Mouse (Mus musculus): ENCODE results near the gene Armc2. TPM values are rescaled to one million over a fixed set of nuclear protein-coding genes. Genes with fewer than 3 reads are reported as not detected.
A peak's percentile ranks its signal among the peaks of the same experiment; 100 is the strongest.

The Armc2 gene
- total and polyA plus RNA-seq, 2 experiments from 2014 or later = 9.1 to 11.7 TPM

GRCm38 (mm10) chr10:41980772-41981383, 37.4 kb downstream of the Armc2 start:
- Histone ChIP-seq H3K27me3 (ENCODE audit: insufficient read depth, low read length) (no peaks in the 10 kb centered on the region), H3K4me2 (ENCODE audit: low read depth, low read length) (0 out of 2 replicates have a peak overlapping the region, but pooled peaks have one; percentile 3), H3K9ac (replicated peaks; ENCODE audit: low read length) (no peak overlapping the region), H3K36me3 (ENCODE audit: insufficient read depth, low read length) (no peaks in the 10 kb centered on the region), H3K4me3 (ENCODE audit: low read length) (no peak overlapping the region), H3K4me1 (ENCODE audit: insufficient read depth, low read length) (no peaks in the 10 kb centered on the region), H3K9me3 (ENCODE audit: low read length) (no peaks in the 10 kb centered on the region), H3K27ac (no peak overlapping the region)
- ATAC-seq (peak; percentile 83), DNase-seq (ENCODE audit: low spot score) (peak; percentile 82)
- peak; percentile 73 for TF ChIP-seq CTCF (IDR thresholded peaks at IDR 0.05; ENCODE audit: low read depth)
- WGBS = 23% methylated on average over 6 of the region's 6 CpGs

GRCm38 (mm10) chr10:41978403-41979234, 39.6 kb downstream of the Armc2 start:
- no peak for ATAC-seq
- 80% methylated on average over 7 of the region's 7 CpGs for WGBS

DNA sequence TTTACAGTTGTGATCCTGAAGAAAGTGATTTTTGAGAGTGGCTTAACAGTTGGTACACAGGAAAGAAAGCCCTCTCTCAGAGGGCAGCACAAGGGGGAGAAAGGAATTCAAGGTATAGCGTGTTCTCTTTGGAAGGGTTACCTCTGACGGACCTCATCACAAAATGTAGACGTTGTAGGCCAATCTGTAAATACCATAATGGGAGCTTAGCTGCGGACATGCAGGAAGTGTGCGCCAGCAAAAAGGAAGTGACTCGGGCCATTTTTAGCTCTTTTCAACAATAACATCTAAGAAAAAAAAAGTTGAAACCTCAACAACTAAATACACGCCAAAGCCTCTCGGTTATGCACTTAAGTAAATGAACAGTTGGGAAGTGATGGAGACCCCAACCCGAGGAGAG, 45.6 kb downstream of the Armc2 start:
- no peak for TF ChIP-seq CTCF (IDR thresholded peaks at IDR 0.05; ENCODE audit: low read depth)
- no peak for DNase-seq (ENCODE audit: low spot score)
- ATAC-seq = no peak
- no peak overlapping the region for H3K9ac ChIP-seq (replicated peaks; ENCODE audit: low read length)
- H3K27ac ChIP-seq = no peak overlapping the region
- 85% methylated on average over 9 of the region's 9 CpGs for WGBS
- no peak overlapping the region for H3K4me3 ChIP-seq (ENCODE audit: low read length)
- no peaks in the 10 kb centered on the region for H3K4me1 ChIP-seq (ENCODE audit: insufficient read depth, low read length)
- no peaks in the 10 kb centered on the region for H3K36me3 ChIP-seq (ENCODE audit: insufficient read depth, low read length)
- H3K27me3 ChIP-seq (ENCODE audit: insufficient read depth, low read length) = no peaks in the 10 kb centered on the region
- no peak overlapping the region for H3K4me2 ChIP-seq (ENCODE audit: low read depth, low read length)
- H3K9me3 ChIP-seq (ENCODE audit: low read length) = no peaks in the 10 kb centered on the region

More at GRCm38 (mm10) chr10:41978403-41979234, 39.6 kb downstream of the Armc2 start:
- TF ChIP-seq CTCF (IDR thresholded peaks at IDR 0.05; ENCODE audit: low read depth) = no peak
- Histone ChIP-seq H3K36me3 (ENCODE audit: insufficient read depth, low read length) (no peaks in the 10 kb centered on the region), H3K9me3 (ENCODE audit: low read length) (no peaks in the 10 kb centered on the region), H3K4me3 (ENCODE audit: low read length) (no peak overlapping the region), H3K4me2 (ENCODE audit: low read depth, low read length) (no peak overlapping the region), H3K9ac (replicated peaks; ENCODE audit: low read length) (no peak overlapping the region), H3K27me3 (ENCODE audit: insufficient read depth, low read length) (no peaks in the 10 kb centered on the region), H3K27ac (no peak overlapping the region), H3K4me1 (ENCODE audit: insufficient read depth, low read length) (no peaks in the 10 kb centered on the region)
- no peak for DNase-seq (ENCODE audit: low spot score)

DNA sequence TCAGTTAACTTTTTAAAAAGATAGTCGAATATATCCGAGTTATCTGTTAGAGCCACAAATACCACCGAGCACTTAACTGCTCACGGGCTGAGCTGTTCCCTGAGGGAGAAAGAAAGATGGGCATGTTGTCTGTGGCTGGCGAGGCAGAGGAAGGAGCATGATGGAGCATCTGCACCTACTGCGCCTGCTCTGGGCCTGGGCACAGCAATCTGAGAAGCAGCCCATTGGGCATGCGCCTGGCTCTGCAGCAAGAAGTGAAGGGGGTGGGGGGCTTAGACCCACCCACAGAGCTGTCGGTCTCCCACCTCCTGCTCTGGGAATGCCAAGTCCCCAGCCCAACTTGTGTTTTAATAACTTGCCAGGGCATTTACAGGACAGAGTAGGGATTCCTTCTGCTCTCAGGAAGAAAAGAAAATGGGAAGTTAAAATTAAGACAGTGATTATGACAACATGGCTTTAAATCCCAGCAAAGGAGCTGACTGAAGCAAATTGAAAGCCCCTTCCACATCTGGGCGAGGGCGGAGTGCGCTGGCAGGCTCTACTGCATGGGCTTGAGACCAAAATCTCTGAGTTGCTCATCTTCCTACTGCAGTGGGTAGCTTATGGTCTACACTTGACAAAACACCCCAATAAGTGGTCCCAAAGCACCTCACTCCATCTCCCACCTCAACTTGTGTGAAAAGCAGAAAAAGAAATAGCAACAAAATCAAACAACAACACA, 50.2 kb downstream of the Armc2 start:
- Histone ChIP-seq H3K4me2 (ENCODE audit: low read depth, low read length) (no peak overlapping the region), H3K27ac (no peak overlapping the region), H3K4me3 (ENCODE audit: low read length) (no peak overlapping the region), H3K36me3 (ENCODE audit: insufficient read depth, low read length) (no peaks in the 10 kb centered on the region), H3K4me1 (ENCODE audit: insufficient read depth, low read length) (no peaks in the 10 kb centered on the region), H3K9ac (replicated peaks; ENCODE audit: low read length) (no peak overlapping the region), H3K27me3 (ENCODE audit: insufficient read depth, low read length) (no peaks in the 10 kb centered on the region), H3K9me3 (ENCODE audit: low read length) (no peaks in the 10 kb centered on the region)
- TF ChIP-seq CTCF (IDR thresholded peaks at IDR 0.05; ENCODE audit: low read depth) = no peak
- WGBS = 67% methylated on average over 11 of the region's 11 CpGs
- ATAC-seq (no peak), DNase-seq (ENCODE audit: low spot score) (no peak)

DNA sequence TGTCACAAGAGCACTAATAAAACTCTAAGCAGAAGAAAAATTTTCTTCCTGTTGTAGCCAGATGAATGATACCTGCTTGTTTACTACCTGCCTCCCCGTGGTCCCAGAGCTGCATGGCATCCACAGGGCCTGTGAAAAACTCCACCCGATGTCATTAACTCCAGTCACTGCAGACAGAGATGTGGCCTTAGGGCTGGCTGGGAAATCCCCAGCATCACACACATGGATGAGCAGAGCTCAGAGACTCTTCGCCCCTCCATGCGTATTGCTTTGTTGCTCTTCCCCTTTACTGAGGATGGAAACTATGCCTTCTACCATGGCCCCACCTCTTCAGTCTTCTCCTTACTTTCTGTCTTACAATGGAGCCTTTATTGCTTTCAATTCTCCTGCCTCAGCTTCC, 55.5 kb downstream of the Armc2 start:
- Histone ChIP-seq H3K4me3 (ENCODE audit: low read length) (no peak overlapping the region), H3K4me2 (ENCODE audit: low read depth, low read length) (no peak overlapping the region), H3K27ac (no peak overlapping the region), H3K9me3 (ENCODE audit: low read length) (no peaks in the 10 kb centered on the region), H3K27me3 (ENCODE audit: insufficient read depth, low read length) (no peaks in the 10 kb centered on the region), H3K36me3 (ENCODE audit: insufficient read depth, low read length) (no peaks in the 10 kb centered on the region), H3K4me1 (ENCODE audit: insufficient read depth, low read length) (no peaks in the 10 kb centered on the region), H3K9ac (replicated peaks; ENCODE audit: low read length) (no peak overlapping the region)
- no peak for TF ChIP-seq CTCF (IDR thresholded peaks at IDR 0.05; ENCODE audit: low read depth)
- WGBS = 54% methylated on average over 4 of the region's 4 CpGs
- ATAC-seq = no peak
- DNase-seq (ENCODE audit: low spot score) = no peak

DNA sequence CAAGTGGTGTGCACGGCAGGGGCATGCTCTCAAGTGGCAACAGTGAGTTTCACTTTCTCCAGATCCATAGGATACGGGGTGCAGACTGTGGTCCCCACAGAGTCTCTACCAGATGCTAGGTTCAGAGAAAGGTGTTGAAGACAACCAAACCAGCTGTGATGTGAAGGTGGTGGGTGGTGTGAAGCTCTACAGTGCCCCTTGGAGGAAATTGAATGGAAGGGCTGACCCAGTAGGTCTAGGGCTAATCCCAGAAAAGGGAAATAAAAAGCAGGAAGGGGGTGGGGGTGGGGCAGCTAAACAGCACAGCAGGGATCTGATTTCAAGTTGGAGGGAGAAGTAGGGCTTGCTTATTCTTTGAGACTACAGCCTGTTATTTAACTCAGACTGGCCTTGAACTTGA, 58.4 kb downstream of the Armc2 start:
- DNase-seq (ENCODE audit: low spot score) = no peak
- Histone ChIP-seq H3K27me3 (ENCODE audit: insufficient read depth, low read length) (no peaks in the 10 kb centered on the region), H3K27ac (no peak overlapping the region), H3K36me3 (ENCODE audit: insufficient read depth, low read length) (no peaks in the 10 kb centered on the region), H3K9ac (replicated peaks; ENCODE audit: low read length) (no peak overlapping the region), H3K4me1 (ENCODE audit: insufficient read depth, low read length) (no peaks in the 10 kb centered on the region), H3K9me3 (ENCODE audit: low read length) (no peaks in the 10 kb centered on the region), H3K4me2 (ENCODE audit: low read depth, low read length) (no peak overlapping the region), H3K4me3 (ENCODE audit: low read length) (no peak overlapping the region)
- ATAC-seq = no peak
- WGBS = 78% methylated on average over 2 of the region's 2 CpGs
- TF ChIP-seq CTCF (IDR thresholded peaks at IDR 0.05; ENCODE audit: low read depth) = no peak; the same call in 1 of the 2 replicates

All from hindbrain, postnatal 0 days (tissue).